Mouse (Mus musculus): ENCODE data around the gene Arl13a. TPM values are rescaled to one million over a fixed set of nuclear protein-coding genes. Genes with fewer than 3 reads are reported as not detected.
A peak's percentile ranks its signal among the peaks of the same experiment; 100 is the strongest.
"Not testable (repeated sequence)": the region's sequence is repeated elsewhere in the genome, so short reads cannot be mapped to it uniquely, and the experiment has no call there.

Gene Arl13a
- not detected in 2 replicates for polyA plus RNA-seq (2015; fragmentation: Nextera tagmentation; extraction: Ambion mirVana)

GRCm38 (mm10) chrX:134187201-134187600 is at the start of gene Arl13a:
Gene Arl13a, plus strand, starts transcription at chrX:134187501.
- H3K4me2 ChIP-seq (ENCODE audit: low read depth, low read length); H3K9ac ChIP-seq (ENCODE audit: low read length); H3K27me3 ChIP-seq (ENCODE audit: control insufficient read depth, insufficient read depth, low read depth, low read length); H3K36me3 ChIP-seq (ENCODE audit: control insufficient read depth, insufficient read depth, low read length); H3K27ac ChIP-seq (ENCODE audit: low read length); ATAC-seq (ENCODE audit: low read depth); H3K9me3 ChIP-seq (ENCODE audit: control insufficient read depth, low read length); H3K4me1 ChIP-seq (replicated peaks; ENCODE audit: control insufficient read depth, insufficient read depth, low read length); H3K4me3 ChIP-seq (ENCODE audit: low read length): not testable (repeated sequence)
- 95% methylated on average over 8 of the region's 9 CpGs for WGBS

GRCm38 (mm10) chrX:134140024-134140423 is 47.3 kb upstream of the Arl13a start:
- no peaks in the 10 kb centered on the region for H3K36me3 ChIP-seq (ENCODE audit: control insufficient read depth, insufficient read depth, low read length)
- H3K4me2 ChIP-seq (ENCODE audit: low read depth, low read length): no peak overlapping the region
- H3K9ac ChIP-seq (ENCODE audit: low read length): no peak overlapping the region
- no peak overlapping the region for H3K4me3 ChIP-seq (ENCODE audit: low read length)
- ATAC-seq (ENCODE audit: low read depth): no peak
- WGBS: 76% methylated on average over 6 of the region's 6 CpGs
- no peaks in the 10 kb centered on the region for H3K27me3 ChIP-seq (ENCODE audit: control insufficient read depth, insufficient read depth, low read depth, low read length)
- no peaks in the 10 kb centered on the region for H3K4me1 ChIP-seq (replicated peaks; ENCODE audit: control insufficient read depth, insufficient read depth, low read length)
- no peak overlapping the region for H3K27ac ChIP-seq (ENCODE audit: low read length)
- H3K9me3 ChIP-seq (ENCODE audit: control insufficient read depth, low read length): no peaks in the 10 kb centered on the region

- Histone ChIP-seq H3K9me3 (ENCODE audit: control insufficient read depth, low read length) (no peaks in the 10 kb centered on the region), H3K36me3 (ENCODE audit: control insufficient read depth, insufficient read depth, low read length) (no peaks in the 10 kb centered on the region), H3K27me3 (ENCODE audit: control insufficient read depth, insufficient read depth, low read depth, low read length) (no peaks in the 10 kb centered on the region), H3K27ac (ENCODE audit: low read length) (no peak overlapping the region), H3K4me2 (ENCODE audit: low read depth, low read length) (no peak overlapping the region), H3K9ac (ENCODE audit: low read length) (no peak overlapping the region), H3K4me1 (replicated peaks; ENCODE audit: control insufficient read depth, insufficient read depth, low read length) (no peaks in the 10 kb centered on the region), H3K4me3 (ENCODE audit: low read length) (no peak overlapping the region)
- no peak for ATAC-seq (ENCODE audit: low read depth)
- WGBS: 77% methylated on average over 1 of the region's 1 CpGs
Observed at GRCm38 (mm10) chrX:134141551-134141950, 45.8 kb upstream of the Arl13a start.

GRCm38 (mm10) chrX:134141986-134142385 is 45.3 kb upstream of the Arl13a start:
- Histone ChIP-seq H3K4me1 (replicated peaks; ENCODE audit: control insufficient read depth, insufficient read depth, low read length) (no peaks in the 10 kb centered on the region), H3K27me3 (ENCODE audit: control insufficient read depth, insufficient read depth, low read depth, low read length) (no peaks in the 10 kb centered on the region), H3K36me3 (ENCODE audit: control insufficient read depth, insufficient read depth, low read length) (no peaks in the 10 kb centered on the region), H3K27ac (ENCODE audit: low read length) (no peak overlapping the region), H3K9me3 (ENCODE audit: control insufficient read depth, low read length) (no peaks in the 10 kb centered on the region), H3K9ac (ENCODE audit: low read length) (no peak overlapping the region), H3K4me2 (ENCODE audit: low read depth, low read length) (no peak overlapping the region), H3K4me3 (ENCODE audit: low read length) (no peak overlapping the region)
- WGBS: 66% methylated on average over 4 of the region's 4 CpGs
- no peak for ATAC-seq (ENCODE audit: low read depth)

- H3K9me3 ChIP-seq (ENCODE audit: control insufficient read depth, low read length): no peaks in the 10 kb centered on the region
- no peak overlapping the region for H3K9ac ChIP-seq (ENCODE audit: low read length)
- no peak overlapping the region for H3K27ac ChIP-seq (ENCODE audit: low read length)
- H3K4me1 ChIP-seq (replicated peaks; ENCODE audit: control insufficient read depth, insufficient read depth, low read length): peaks cover 6% of the 10 kb centered on the region; the same call in 1 of the 2 replicates
- ATAC-seq (ENCODE audit: low read depth): no peak
- no peaks in the 10 kb centered on the region for H3K27me3 ChIP-seq (ENCODE audit: control insufficient read depth, insufficient read depth, low read depth, low read length)
- no peak overlapping the region for H3K4me3 ChIP-seq (ENCODE audit: low read length)
- no peak overlapping the region for H3K4me2 ChIP-seq (ENCODE audit: low read depth, low read length)
- no peaks in the 10 kb centered on the region for H3K36me3 ChIP-seq (ENCODE audit: control insufficient read depth, insufficient read depth, low read length)
- 50% methylated on average over 7 of the region's 7 CpGs for WGBS
Observed at GRCm38 (mm10) chrX:134158151-134158550, 29.1 kb upstream of the Arl13a start.

GRCm38 (mm10) chrX:134160442-134160841 is 26.9 kb upstream of the Arl13a start:
- H3K4me1 ChIP-seq (replicated peaks; ENCODE audit: control insufficient read depth, insufficient read depth, low read length): peaks cover 6% of the 10 kb centered on the region; the same call in 1 of the 2 replicates
- no peaks in the 10 kb centered on the region for H3K27me3 ChIP-seq (ENCODE audit: control insufficient read depth, insufficient read depth, low read depth, low read length)
- ATAC-seq (ENCODE audit: low read depth): no peak
- no peak overlapping the region for H3K9ac ChIP-seq (ENCODE audit: low read length)
- H3K4me3 ChIP-seq (ENCODE audit: low read length): no peak overlapping the region
- H3K27ac ChIP-seq (ENCODE audit: low read length): no peak overlapping the region
- 65% methylated on average over 2 of the region's 2 CpGs for WGBS
- H3K36me3 ChIP-seq (ENCODE audit: control insufficient read depth, insufficient read depth, low read length): no peaks in the 10 kb centered on the region
- H3K4me2 ChIP-seq (ENCODE audit: low read depth, low read length): no peak overlapping the region
- H3K9me3 ChIP-seq (ENCODE audit: control insufficient read depth, low read length): no peaks in the 10 kb centered on the region

GRCm38 (mm10) chrX:134162043-134162720 is 25.1 kb upstream of the Arl13a start, which contains the start of gene Xkrx:
Gene Xkrx, minus strand, starts transcription at chrX:134162076.
- peak within 1 kb of the TSS; percentile 17 for H3K4me3 ChIP-seq (ENCODE audit: low read length)
- no peaks in the 10 kb centered on the region for H3K36me3 ChIP-seq (ENCODE audit: control insufficient read depth, insufficient read depth, low read length)
- peak within 1 kb of the TSS; percentile 51 for H3K4me2 ChIP-seq (ENCODE audit: low read depth, low read length)
- H3K27me3 ChIP-seq (ENCODE audit: control insufficient read depth, insufficient read depth, low read depth, low read length): no peaks in the 10 kb centered on the region
- peaks cover 6% of the 10 kb centered on the region; the same call in 1 of the 2 replicates for H3K4me1 ChIP-seq (replicated peaks; ENCODE audit: control insufficient read depth, insufficient read depth, low read length)
- WGBS: 29% methylated on average over 16 of the region's 16 CpGs
- ATAC-seq (ENCODE audit: low read depth): peak; percentile 80
- H3K9ac ChIP-seq (ENCODE audit: low read length): no peak within 1 kb of the TSS; the same call in 1 of the 2 replicates
- H3K27ac ChIP-seq (ENCODE audit: low read length): peak within 1 kb of the TSS; percentile 22; the same call in 1 of the 2 replicates
- H3K9me3 ChIP-seq (ENCODE audit: control insufficient read depth, low read length): no peaks in the 10 kb centered on the region

GRCm38 (mm10) chrX:134162826-134163225 is 24.5 kb upstream of the Arl13a start:
- H3K4me3 ChIP-seq (ENCODE audit: low read length): peak overlapping the region; percentile 17

GRCm38 (mm10) chrX:134163484-134163883 is 23.8 kb upstream of the Arl13a start:
- H3K9ac ChIP-seq (ENCODE audit: low read length): no peak overlapping the region
- H3K27ac ChIP-seq (ENCODE audit: low read length): no peak overlapping the region
- WGBS: 43% methylated on average over 3 of the region's 4 CpGs
- no peaks in the 10 kb centered on the region for H3K27me3 ChIP-seq (ENCODE audit: control insufficient read depth, insufficient read depth, low read depth, low read length)
- no peaks in the 10 kb centered on the region for H3K36me3 ChIP-seq (ENCODE audit: control insufficient read depth, insufficient read depth, low read length)
- H3K4me1 ChIP-seq (replicated peaks; ENCODE audit: control insufficient read depth, insufficient read depth, low read length): peaks cover 6% of the 10 kb centered on the region; the same call in 1 of the 2 replicates
- no peak overlapping the region for H3K4me3 ChIP-seq (ENCODE audit: low read length)
- ATAC-seq (ENCODE audit: low read depth): peak; percentile 28; the same call in 1 of the 2 replicates
- no peak overlapping the region for H3K4me2 ChIP-seq (ENCODE audit: low read depth, low read length)
- H3K9me3 ChIP-seq (ENCODE audit: control insufficient read depth, low read length): no peaks in the 10 kb centered on the region

More at GRCm38 (mm10) chrX:134162826-134163225, 24.5 kb upstream of the Arl13a start:
- no peaks in the 10 kb centered on the region for H3K27me3 ChIP-seq (ENCODE audit: control insufficient read depth, insufficient read depth, low read depth, low read length)
- peak; percentile 41; the same call in 1 of the 2 replicates for ATAC-seq (ENCODE audit: low read depth)
- no peak overlapping the region; the same call in 1 of the 2 replicates for H3K9ac ChIP-seq (ENCODE audit: low read length)
- no peaks in the 10 kb centered on the region for H3K36me3 ChIP-seq (ENCODE audit: control insufficient read depth, insufficient read depth, low read length)
- no peak overlapping the region for H3K27ac ChIP-seq (ENCODE audit: low read length)
- WGBS: 17% methylated on average over 11 of the region's 11 CpGs
- H3K4me1 ChIP-seq (replicated peaks; ENCODE audit: control insufficient read depth, insufficient read depth, low read length): peaks cover 6% of the 10 kb centered on the region; the same call in 1 of the 2 replicates
- no peaks in the 10 kb centered on the region for H3K9me3 ChIP-seq (ENCODE audit: control insufficient read depth, low read length)
- H3K4me2 ChIP-seq (ENCODE audit: low read depth, low read length): peak overlapping the region; percentile 51
